Mouse (Mus musculus) effector memory CD4-positive, alpha-beta T cell, adult 7 months (primary cell): ENCODE measurements around the gene Golph3l. TPM values are rescaled to one million over a fixed set of nuclear protein-coding genes. Genes with fewer than 3 reads are reported as not detected.

Source experiments
- polyA plus RNA-seq: library from polyadenylated mRNA; unstranded; fragments of 100-300 nt; shearing (Covaris generic); gene quantifications from one replicate; pipeline ENCODE4 v1.2.1, GENCODE M21; 2017

The Golph3l gene
- 14.2 TPM for polyA plus RNA-seq

GRCm38 (mm10) chr3:95588604-95589086, at the start of gene Golph3l:
Golph3l (plus strand) TSS chr3:95588934.

DNA sequence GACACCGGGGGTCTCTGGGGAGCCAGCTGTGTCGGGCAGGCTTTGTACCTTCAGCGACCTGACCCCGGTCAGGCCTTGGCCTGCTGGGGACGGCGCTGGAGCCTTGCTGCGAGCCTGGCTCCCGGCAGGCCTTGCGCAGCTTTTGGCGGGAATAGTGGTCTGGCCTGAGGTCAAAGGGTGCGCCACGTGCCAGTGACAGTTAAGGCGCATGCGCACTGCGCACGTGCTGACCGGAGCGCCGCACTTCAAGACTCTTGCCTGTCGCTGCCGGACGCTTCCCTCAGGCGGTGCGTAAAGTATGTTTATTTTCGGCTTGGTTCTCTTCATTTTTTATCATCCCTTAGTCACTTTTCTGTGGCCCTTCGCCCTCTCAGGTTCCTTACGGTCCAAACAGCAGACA, 29.3 kb upstream of the Golph3l start, which contains the start of gene Hormad1:
Gene Hormad1 (plus strand): TSS at position 241 of the 400 bp plus-strand sequence.

GRCm38 (mm10) chr3:95624628-95625503, 36.1 kb downstream of the Golph3l start, which contains the start of gene Ensa:
Ensa (plus strand) TSS chr3:95624993.

GRCm38 (mm10) chr3:95658236-95658867, 69.6 kb downstream of the Golph3l start, which contains the start of gene Mcl1:
Mcl1 (plus strand) TSS chr3:95658788.

Other genes with a start within 250 kb of the Golph3l start
- gene Setdb1, start 231.7 kb upstream of the Golph3l start, polyA plus RNA-seq: 20.6 TPM
- not detected for gene 4930558C23Rik, start 186.1 kb upstream of the Golph3l start, polyA plus RNA-seq
- gene Arnt, start 154.5 kb upstream of the Golph3l start, polyA plus RNA-seq: 57.2 TPM
- not detected for gene Ctsk, start 89.7 kb upstream of the Golph3l start, polyA plus RNA-seq
- gene Ctss, start 62.1 kb upstream of the Golph3l start, polyA plus RNA-seq: 104 TPM
- 0.27 TPM for gene Hormad1, start 29.3 kb upstream of the Golph3l start, polyA plus RNA-seq
- gene Ensa, start 36.1 kb downstream of the Golph3l start, polyA plus RNA-seq: 125 TPM
- gene Mcl1, start 69.9 kb downstream of the Golph3l start, polyA plus RNA-seq: 491 TPM
- 3.4 TPM for gene Adamtsl4, start 99.0 kb downstream of the Golph3l start, polyA plus RNA-seq
- gene Ecm1, start 150.6 kb downstream of the Golph3l start, polyA plus RNA-seq: 6.8 TPM
- gene Tars2, start 171.3 kb downstream of the Golph3l start, polyA plus RNA-seq: 45.4 TPM
- gene Rprd2, start 229.9 kb downstream of the Golph3l start, polyA plus RNA-seq: 43.6 TPM